Mouse (Mus musculus): ENCODE data around the gene Ppfia1.

The Ppfia1 gene

GRCm38 (mm10) chr7:144553237-144554122 is at the start of gene Ppfia1:
Gene Ppfia1 (minus strand): TSS chr7:144553729.
- DNase-seq, result peak; percentile 100

GRCm38 (mm10) chr7:144600333-144600900 is 46.9 kb upstream of the Ppfia1 start:
- no peak for DNase-seq

- peak; percentile 26 to 28 for DNase-seq
Measured at GRCm38 (mm10) chr7:144589508-144589907, 36.0 kb upstream of the Ppfia1 start.

GRCm38 (mm10) chr7:144587291-144587690 is 33.8 kb upstream of the Ppfia1 start:
- DNase-seq, result peak; percentile 71 to 72

- DNase-seq, result peak; percentile 94 to 96
Measured at GRCm38 (mm10) chr7:144585648-144586047, 32.1 kb upstream of the Ppfia1 start.

- peak; percentile 74 to 77 for DNase-seq
Measured at GRCm38 (mm10) chr7:144583619-144584018, 30.1 kb upstream of the Ppfia1 start.

- peak; percentile 96 to 97 for DNase-seq
Measured at GRCm38 (mm10) chr7:144582284-144582980, 28.9 kb upstream of the Ppfia1 start, which contains the start of gene Fadd. Gene Fadd (minus strand): TSS chr7:144582463.

GRCm38 (mm10) chr7:144581559-144582283 is 28.2 kb upstream of the Ppfia1 start:
- DNase-seq, result peak; percentile 82 to 83

GRCm38 (mm10) chr7:144577876-144578275 is 24.3 kb upstream of the Ppfia1 start:
- no peak for DNase-seq

- no peak for DNase-seq
Measured at GRCm38 (mm10) chr7:144572234-144572633, 18.7 kb upstream of the Ppfia1 start.

GRCm38 (mm10) chr7:144571598-144571997 is 18.1 kb upstream of the Ppfia1 start:
- no peak for DNase-seq

- peak; percentile 42 to 43 for DNase-seq
Measured at GRCm38 (mm10) chr7:144569428-144569827, 15.9 kb upstream of the Ppfia1 start.

- DNase-seq, result no peak
Measured at GRCm38 (mm10) chr7:144568091-144568490, 14.6 kb upstream of the Ppfia1 start.

GRCm38 (mm10) chr7:144566921-144567682 is 13.6 kb upstream of the Ppfia1 start:
- no peak for DNase-seq

GRCm38 (mm10) chr7:144563456-144564155 is 10.1 kb upstream of the Ppfia1 start:
- DNase-seq, result peak; percentile 66 to 67

- DNase-seq, result no peak
Measured at GRCm38 (mm10) chr7:144562016-144562415, 8.5 kb upstream of the Ppfia1 start.

GRCm38 (mm10) chr7:144560594-144560993 is 7.1 kb upstream of the Ppfia1 start:
- no peak for DNase-seq

- DNase-seq, result no peak
Measured at GRCm38 (mm10) chr7:144558552-144558951, 5.0 kb upstream of the Ppfia1 start.

GRCm38 (mm10) chr7:144554123-144554472 is 569 bp upstream of the Ppfia1 start:
- no peak for DNase-seq

- DNase-seq, result no peak
Measured at GRCm38 (mm10) chr7:144552274-144552673, 1.3 kb downstream of the Ppfia1 start.

- DNase-seq, result no peak
Measured at GRCm38 (mm10) chr7:144550811-144551210, 2.7 kb downstream of the Ppfia1 start.
